Mouse (Mus musculus) right cerebral cortex, postnatal 4 days (tissue): Measurements from ENCODE around the gene Adat3.
A peak's percentile ranks its signal among the peaks of the same experiment; 100 is the strongest.

Source experiments
- DNase-seq: peaks from one replicate; pipeline ENCODE4 v3.0.0-alpha.2; 2022

Gene Adat3

GRCm38 (mm10) chr10:80602698-80603325 lies at the start of gene Adat3, which contains the start of gene Scamp4:
Gene Adat3 (plus strand): TSS chr10:80602880.
Gene Scamp4 (plus strand): TSS chr10:80602872.
- DNase-seq = peak; percentile 93

DNA sequence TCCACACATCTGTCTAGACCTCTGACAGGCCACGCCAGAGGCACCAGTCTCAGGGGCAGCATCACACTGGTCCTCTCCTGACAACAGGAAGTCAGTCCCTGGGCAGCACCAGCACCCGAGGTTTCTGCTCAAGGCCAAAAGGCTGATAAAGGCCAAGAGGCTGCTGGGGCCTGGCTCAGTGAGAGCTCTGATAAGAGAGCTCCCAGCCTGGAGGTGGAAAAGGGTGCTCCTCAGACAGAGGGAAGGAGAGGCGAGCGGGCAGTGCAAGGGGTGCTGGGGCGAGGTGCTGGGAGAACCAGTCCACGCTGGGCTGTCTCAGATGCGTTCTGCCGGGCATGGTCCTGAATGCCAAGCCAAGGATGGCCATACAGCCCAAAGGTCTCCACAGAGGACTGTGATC lies 49.1 kb upstream of the Adat3 start:
- DNase-seq = no peak

GRCm38 (mm10) chr10:80553997-80554396 lies 48.7 kb upstream of the Adat3 start:
- DNase-seq = no peak

DNA sequence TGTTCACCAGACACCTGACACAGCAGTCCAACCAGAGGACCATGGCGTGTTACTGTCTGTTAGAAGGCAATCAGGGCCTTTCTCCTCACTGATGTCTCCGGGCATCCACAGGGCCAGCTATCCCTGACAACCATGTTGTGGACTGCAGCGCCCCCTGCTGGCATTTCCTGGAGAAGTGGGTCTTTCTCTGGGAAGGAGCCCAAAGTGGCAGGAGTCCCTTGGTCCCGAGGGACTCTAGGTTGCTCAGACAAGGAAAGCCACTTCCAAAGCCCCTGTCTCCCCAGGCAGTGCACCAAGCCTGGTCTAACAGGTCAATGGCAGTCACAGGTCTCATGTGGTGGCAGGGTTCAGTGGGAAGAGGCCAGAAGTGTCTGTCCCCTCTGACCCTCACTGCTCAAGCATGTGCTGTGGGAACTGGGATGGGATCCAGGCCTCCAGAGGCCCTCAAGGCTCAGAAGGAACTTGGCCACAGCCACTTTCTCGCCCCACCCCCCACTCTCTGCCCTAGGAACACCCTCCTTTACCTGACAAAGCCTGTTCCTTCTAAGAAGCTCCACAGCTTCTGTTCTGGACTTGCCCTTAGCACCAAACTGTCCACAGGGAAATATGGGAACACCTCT lies 45.2 kb upstream of the Adat3 start:
- DNase-seq = peak; percentile 88

DNA sequence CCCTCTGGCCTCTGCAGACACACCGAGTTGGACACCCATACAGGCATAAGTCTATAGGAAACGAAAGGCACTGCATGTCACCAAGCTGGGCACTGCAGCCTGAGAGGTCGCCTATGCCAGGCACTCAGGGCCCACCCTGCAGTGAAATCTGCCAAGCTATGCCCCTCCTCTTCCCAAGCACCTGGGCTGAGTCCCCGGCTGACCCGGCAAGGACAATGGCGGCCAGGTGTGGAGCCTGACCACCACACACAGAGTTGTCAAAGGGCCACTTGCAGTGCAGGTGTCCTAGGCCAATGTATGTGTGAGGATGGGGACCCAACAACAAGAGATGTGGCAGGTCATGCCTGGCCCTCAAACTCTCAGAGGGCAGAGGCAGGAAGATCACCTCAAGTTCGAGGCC lies 43.2 kb upstream of the Adat3 start:
- no peak for DNase-seq

DNA sequence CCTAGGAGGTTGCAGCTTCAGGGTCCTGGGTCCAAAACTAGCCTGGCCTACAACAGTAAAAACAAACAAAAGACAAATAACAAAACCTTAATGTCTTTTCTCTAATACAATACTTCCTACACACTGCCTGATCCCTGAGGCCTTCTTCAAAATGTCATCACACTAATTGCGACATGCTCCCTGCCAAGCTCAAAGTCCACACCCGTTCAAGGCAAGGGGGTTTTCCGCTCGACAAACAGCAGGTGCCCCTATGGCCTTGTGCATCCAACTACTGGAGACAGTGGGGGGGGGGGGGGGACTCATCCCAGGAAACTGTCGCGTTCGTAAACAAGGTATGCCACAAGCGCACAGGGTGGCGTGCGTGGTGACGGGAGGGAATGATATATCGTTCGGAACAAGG lies 42.1 kb upstream of the Adat3 start:
- DNase-seq = no peak

- peak; percentile 92 for DNase-seq
Observed at GRCm38 (mm10) chr10:80561116-80561944, 41.4 kb upstream of the Adat3 start, which contains the start of gene Rexo1. Gene Rexo1 (minus strand): TSS chr10:80561560.

DNA sequence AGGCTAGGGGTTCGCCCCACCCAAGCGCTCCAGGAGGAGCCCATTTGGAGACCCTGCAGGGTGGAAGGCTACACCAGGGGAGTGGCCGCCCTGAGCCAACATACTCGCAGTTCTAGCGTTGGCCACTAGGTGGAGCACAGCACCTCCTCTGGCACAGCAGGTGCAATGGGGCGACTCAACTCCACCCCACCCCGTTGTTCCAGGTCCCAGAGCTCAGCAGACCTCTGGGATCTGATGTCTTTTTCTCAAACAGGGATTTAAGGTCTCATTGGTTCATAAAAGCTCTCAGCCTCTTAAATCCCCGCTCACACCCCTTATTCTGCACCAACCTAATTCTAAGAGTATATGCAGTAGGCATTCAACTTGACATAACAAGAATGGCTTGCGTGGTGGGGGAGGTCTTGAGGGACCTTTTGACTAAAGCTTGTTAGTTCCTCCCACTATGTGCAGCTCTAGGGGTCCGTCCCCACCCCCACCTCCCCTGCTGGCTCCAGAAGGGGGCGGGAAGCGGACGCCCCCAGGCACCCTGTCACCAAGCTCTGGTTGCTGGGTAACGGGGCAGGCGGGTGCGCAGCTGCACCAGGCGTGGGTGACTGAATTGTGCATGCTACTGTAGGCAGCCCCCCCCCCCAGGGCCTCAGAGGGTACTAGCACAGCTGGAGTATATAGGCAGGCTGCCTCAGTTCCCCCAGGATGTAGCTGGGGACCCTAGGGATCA lies 36.1 kb upstream of the Adat3 start:
- DNase-seq = peak; percentile 91

DNA sequence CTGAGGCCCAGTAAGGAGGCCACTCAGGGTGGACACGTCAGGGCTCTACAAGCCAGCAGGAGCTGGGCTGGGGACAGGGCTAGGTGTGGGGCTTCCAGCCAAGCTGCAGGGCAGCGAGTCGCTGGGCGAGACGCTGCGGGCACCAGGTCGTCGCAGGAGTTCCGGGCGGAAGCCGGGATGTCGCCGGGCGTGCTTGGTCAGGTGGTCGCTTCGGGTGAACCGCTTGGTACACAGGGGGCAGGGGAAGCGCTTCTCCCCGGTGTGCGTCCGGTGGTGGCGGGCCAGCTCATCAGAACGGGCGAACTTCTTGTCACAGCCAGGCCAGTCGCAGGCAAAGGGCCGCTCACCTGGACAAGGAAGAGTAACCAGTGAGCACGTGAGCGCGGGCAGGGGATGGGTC lies 33.8 kb upstream of the Adat3 start:
- DNase-seq = no peak

DNA sequence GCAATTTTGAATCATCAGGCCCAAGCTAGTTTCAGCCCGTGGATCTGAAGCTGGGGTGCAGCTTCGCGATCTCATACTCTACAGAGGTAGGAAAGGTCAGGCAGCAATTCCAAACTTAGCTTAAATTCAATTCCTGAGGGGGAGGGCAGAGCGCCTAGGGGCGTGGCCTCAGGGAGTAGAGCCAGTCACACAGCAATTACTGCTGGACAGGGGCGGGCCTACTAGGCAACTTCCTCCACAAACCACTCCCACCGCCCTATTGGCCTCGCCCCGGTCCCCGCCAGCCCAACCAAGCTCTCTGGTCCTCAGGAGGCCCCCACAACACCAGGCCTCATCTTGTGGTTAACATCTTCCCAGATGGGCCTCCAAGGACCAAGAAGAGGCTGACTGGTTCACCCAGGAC lies 33.0 kb upstream of the Adat3 start:
- DNase-seq = no peak

- no peak for DNase-seq
Observed at GRCm38 (mm10) chr10:80570419-80570818, 32.3 kb upstream of the Adat3 start.

DNA sequence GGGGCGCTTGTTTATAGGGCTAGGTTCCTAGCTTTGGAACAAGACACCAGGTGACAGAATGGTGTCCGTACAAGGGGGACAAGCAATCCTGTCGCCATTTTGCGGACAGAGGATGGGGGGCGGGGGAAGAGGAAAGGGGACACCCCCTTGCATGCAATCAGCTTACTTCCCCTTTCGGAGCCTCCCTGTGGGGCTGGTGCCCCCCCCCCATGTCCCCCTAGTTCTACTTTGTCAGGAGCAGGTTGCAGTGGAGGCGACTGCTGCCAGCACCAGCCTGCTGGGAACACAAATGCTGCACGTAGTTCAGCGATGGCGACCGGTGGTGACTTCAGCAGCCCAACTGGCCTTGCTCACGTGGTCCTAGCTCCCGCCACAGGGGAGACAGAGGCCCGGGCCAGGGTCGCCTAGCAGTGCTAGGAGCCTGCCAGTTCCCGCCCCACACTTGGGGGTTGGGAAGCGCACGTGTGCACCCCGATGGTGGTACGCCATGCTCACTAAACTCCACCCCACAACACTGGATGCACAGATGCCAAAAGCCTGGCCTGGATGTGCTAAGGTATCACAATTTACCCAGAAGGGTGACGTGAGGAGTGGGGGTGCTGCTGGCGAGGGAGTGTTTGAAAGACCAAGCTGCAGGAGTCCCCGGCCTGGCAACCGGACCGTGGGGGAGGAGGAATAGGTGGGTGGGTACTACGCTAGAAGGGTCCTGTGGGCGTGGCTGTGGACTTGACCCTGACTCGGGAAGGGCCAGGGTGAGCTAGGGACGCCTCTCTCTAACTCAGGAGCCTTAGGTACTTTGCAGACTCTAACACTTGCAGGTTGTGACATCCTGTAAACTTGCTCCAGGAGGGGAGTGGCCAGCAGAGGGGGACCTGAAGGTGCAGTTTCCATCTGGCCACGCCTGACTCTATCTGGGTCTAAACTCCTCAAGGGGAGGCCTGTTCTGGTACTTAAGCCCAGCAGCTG lies 31.5 kb upstream of the Adat3 start:
- no peak for DNase-seq

- DNase-seq = no peak
Observed at GRCm38 (mm10) chr10:80572477-80572876, 30.2 kb upstream of the Adat3 start.

- DNase-seq = no peak
Observed at GRCm38 (mm10) chr10:80573944-80574343, 28.7 kb upstream of the Adat3 start.

DNA sequence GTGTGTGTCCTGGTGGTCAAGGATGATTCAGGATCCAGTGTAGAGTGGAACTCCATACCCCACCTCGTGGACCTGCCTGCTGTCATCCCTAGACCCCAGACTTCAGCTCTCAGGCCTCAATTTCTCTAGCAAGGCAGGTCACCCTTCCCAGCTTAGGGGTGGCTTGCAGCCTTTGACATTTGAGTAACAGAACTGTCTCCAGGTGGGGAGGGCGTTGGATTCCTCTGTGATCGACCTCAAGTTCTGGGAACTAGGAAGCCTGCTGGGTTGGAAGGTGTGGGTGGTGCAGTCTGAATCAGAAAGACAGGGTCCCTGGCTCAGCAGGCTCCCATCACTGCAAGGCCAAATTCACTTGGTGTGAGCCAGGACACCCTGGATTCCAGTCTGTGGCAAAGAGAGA lies 27.8 kb upstream of the Adat3 start:
- peak; percentile 2 for DNase-seq

- no peak for DNase-seq
Observed at GRCm38 (mm10) chr10:80575925-80576324, 26.8 kb upstream of the Adat3 start.

- peak; percentile 65 for DNase-seq
Observed at GRCm38 (mm10) chr10:80576351-80577194, 26.1 kb upstream of the Adat3 start.

- peak; percentile 95 for DNase-seq
Observed at GRCm38 (mm10) chr10:80577195-80578130, 25.2 kb upstream of the Adat3 start, which contains the start of gene Klf16. Gene Klf16 (minus strand): TSS chr10:80577321.

- DNase-seq = peak; percentile 67
Observed at GRCm38 (mm10) chr10:80578131-80578750, 24.4 kb upstream of the Adat3 start.
